In genomic region chr17:42987692-42988091, GRCm38 (mm10) we compare ENCODE assay signal across 9 mouse cellular contexts. TPM values are rescaled to one million over a fixed set of nuclear protein-coding genes. Genes with fewer than 3 reads are reported as not detected.
DNase-seq lines count a peak whose midpoint lies in the region; ATAC-seq and TF ChIP-seq lines count a peak whose summit lies in the region.
"Had no signal": no experiment of that assay in that cellular context is flagged by ENCODE, and none has a peak within 500 bp of the region (broad histone marks: within the 10 kb centered on the region; RNA-seq: fewer than 3 reads in every experiment).

No protein-coding gene starts in this region.

- TF ChIP-seq CTCF in lung, adult 2 months (IDR thresholded peaks at IDR 0.05; ENCODE audit: insufficient read depth, low read length) = no peak

- TF ChIP-seq POLR2A in lung, adult 2 months (IDR thresholded peaks at IDR 0.05; ENCODE audit: borderline replicate concordance, extremely low read depth, low read depth, low read length) = no peak

- WGBS in lung, adult 2 months = 28% methylated on average over 4 of the region's 4 CpGs

- no peaks in the 10 kb centered on the region for H3K4me1 ChIP-seq in lung, adult 2 months (ENCODE audit: control insufficient read depth, insufficient read depth, low read length)
- H3K4me1 ChIP-seq: neural tube, embryonic 15.5 days had no signal

- peak; percentile 41 for DNase-seq in CD4-positive, CD25-positive, alpha-beta regulatory T cell, adult 2 months (ENCODE audit: low read depth, low spot score)
- peak; percentile 16 for DNase-seq in lung, adult 2 months
- no peak for DNase-seq in lung, postnatal 4 days
- peak; percentile 40 for DNase-seq in kidney, postnatal 10 days
- peak; percentile 33 for DNase-seq in thymus, postnatal 0 days (ENCODE audit: low spot score)
- DNase-seq in gastrocnemius, adult 18-20 months (ENCODE audit: low spot score) = no peak
- no peak for DNase-seq in layer of hippocampus, adult 9-10 months (ENCODE audit: low spot score)

- no peak overlapping the region for H3K4me3 ChIP-seq in lung, adult 2 months (replicated peaks; ENCODE audit: extremely low read depth, low read depth, low read length)
- H3K4me3 ChIP-seq: neural tube, embryonic 15.5 days had no signal

- no peak for ATAC-seq in CD4-positive, CD25-positive, alpha-beta regulatory T cell, adult 4 months

RNA-seq across cellular contexts. Expression of gene Tnfrsf21, which starts 28.7 kb away (rescaled TPM):
- polyA plus RNA-seq in CD4-positive, CD25-positive, alpha-beta regulatory T cell, adult 4 months (2017; shearing (Covaris generic)) = under 1 TPM in 1 of 2 experiments, not detected in 1; 0.32 TPM
- polyA plus RNA-seq in lung, adult 2 months (2012; rRNA removed) = 29.5 and 29.7 TPM in 2 replicates
- polyA plus RNA-seq in thymus, postnatal 0 days (2015; fragmentation: Nextera tagmentation; extraction: Ambion mirVana) = 8.9 and 10.5 TPM in 2 replicates
- 10 to 100 TPM; 18.4 TPM for total RNA-seq in gastrocnemius, adult 18-20 months (2021)

Comparison
In these comparisons a context has a peak if more than half of its experiments do, and no peak if none do; other contexts are left out.
1. DNase-seq: peak in CD4-positive, CD25-positive, alpha-beta regulatory T cell, adult 2 months (single experiment), lung, adult 2 months (single experiment), kidney, postnatal 10 days (single experiment) and thymus, postnatal 0 days (single experiment); none in lung, postnatal 4 days (0 of 2), gastrocnemius, adult 18-20 months (single experiment) and layer of hippocampus, adult 9-10 months (single experiment).